Mouse (Mus musculus): ENCODE measurements around the gene Ypel4.

DNA sequence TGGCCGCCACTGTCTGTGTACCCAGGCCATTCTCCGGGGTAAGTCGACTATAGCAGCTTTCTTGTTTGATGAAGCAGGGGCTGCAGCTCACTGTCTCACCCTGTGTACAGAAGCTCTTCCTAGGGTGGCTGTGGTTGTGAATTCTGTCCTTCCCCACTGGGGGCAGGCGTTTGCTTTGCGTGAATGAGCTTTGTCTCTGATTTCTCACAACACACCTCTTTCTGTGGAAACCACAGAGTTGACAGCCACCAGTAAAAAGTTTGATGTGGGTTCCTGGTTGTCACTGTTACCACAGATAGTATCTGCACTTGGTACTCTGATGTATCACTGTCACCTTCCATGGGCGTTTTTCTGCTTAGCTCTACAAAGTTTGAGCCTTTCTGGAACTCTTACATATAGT, 45.4 kb downstream of the Ypel4 start:
- TF ChIP-seq CTCF (IDR thresholded peaks at IDR 0.05; ENCODE audit: low read depth, low read length) (no peak), POLR2A (IDR thresholded peaks at IDR 0.05; ENCODE audit: borderline replicate concordance, low read depth, low read length) (no peak)

Measured in bone marrow macrophage, adult 2 months (primary cell).